Mouse (Mus musculus) neural tube, embryonic 15.5 days (tissue): ENCODE measurements around the gene Rnf207. TPM values are rescaled to one million over a fixed set of nuclear protein-coding genes. Genes with fewer than 3 reads are reported as not detected.

Experiments
- ATAC-seq: fragments of 200-750 bp; cut with Nextera tagmentation; 2 replicates; pipeline ENCODE4 v1.8.0; 2017; ENCODE audit warnings: mild to moderate bottlenecking, moderate TSS enrichment, moderate library complexity; ENCODE audit not compliant: low FRiP score
- H3K27ac ChIP-seq: fragments of 300-500 bp; sonication (generic); replicated peaks from 2 replicates; pipeline ENCODE4 v1.5.1; 2015; ENCODE audit warnings: mild to moderate bottlenecking, inconsistent platforms
- H3K27me3 ChIP-seq: fragments of 300-500 bp; sonication (generic); replicated peaks from 2 replicates; pipeline ENCODE4 v1.6.1; 2015; ENCODE audit warnings: inconsistent platforms
- H3K36me3 ChIP-seq: fragments of 300-500 bp; sonication (generic); 2 replicates; pipeline ENCODE4 v1.6.1; 2015; ENCODE audit warnings: inconsistent platforms
- H3K4me1 ChIP-seq: fragments of 300-500 bp; sonication (generic); 2 replicates; pipeline ENCODE4 v1.6.1; 2015; ENCODE audit warnings: inconsistent platforms
- H3K4me2 ChIP-seq: fragments of 300-500 bp; sonication (generic); 2 replicates; pipeline ENCODE4 v1.6.1; 2015; ENCODE audit warnings: inconsistent platforms, mild to moderate bottlenecking, moderate library complexity
- H3K4me3 ChIP-seq: fragments of 300-500 bp; sonication (generic); replicated peaks from 2 replicates; pipeline ENCODE4 v1.5.1; 2015; ENCODE audit warnings: mild to moderate bottlenecking, inconsistent platforms
- H3K9ac ChIP-seq: fragments of 300-500 bp; sonication (generic); replicated peaks from 2 replicates; pipeline ENCODE4 v1.6.1; 2015; ENCODE audit warnings: mild to moderate bottlenecking, inconsistent platforms
- H3K9me3 ChIP-seq: fragments of 300-500 bp; sonication (generic); replicated peaks from 2 replicates; pipeline ENCODE4 v1.6.1; 2016; ENCODE audit warnings: inconsistent platforms
- WGBS: fragments of 180-500 bp; shearing (Covaris S2); methylation state at CpG from one replicate; pipeline ENCODE4 v1.1.7; 2015; ENCODE audit warnings: mixed read lengths; 5-methylcytosine and 5-hydroxymethylcytosine counted together
- polyA plus RNA-seq: library from polyadenylated mRNA; unstranded; fragments of >200 nt; fragmentation: Nextera tagmentation; extraction: Ambion mirVana; gene quantifications from 2 replicates; pipeline ENCODE4 v1.2.1, GENCODE M21; 2015

Gene Rnf207
- polyA plus RNA-seq, 1 experiment from 2014 or later = 12.4 TPM

GRCm38 (mm10) chr4:152303172-152303571, 15.6 kb downstream of the Rnf207 start:
- Histone ChIP-seq H3K4me1 (peaks cover 28% of the 10 kb centered on the region), H3K4me3 (no peak overlapping the region), H3K9ac (no peak overlapping the region), H3K27ac (no peak overlapping the region), H3K27me3 (no peaks in the 10 kb centered on the region), H3K36me3 (peaks cover 56% of the 10 kb centered on the region), H3K9me3 (no peaks in the 10 kb centered on the region), H3K4me2 (no peak overlapping the region)
- no peak for ATAC-seq
- 94% methylated on average over 10 of the region's 10 CpGs for WGBS

GRCm38 (mm10) chr4:152302012-152302411, 16.8 kb downstream of the Rnf207 start:
- Histone ChIP-seq H3K4me1 (peaks cover 33% of the 10 kb centered on the region), H3K9ac (no peak overlapping the region; the same call in 1 of the 2 replicates), H3K4me3 (no peak overlapping the region), H3K4me2 (no peak overlapping the region), H3K27me3 (no peaks in the 10 kb centered on the region), H3K9me3 (no peaks in the 10 kb centered on the region), H3K36me3 (peaks cover 50% of the 10 kb centered on the region), H3K27ac (no peak overlapping the region)
- no peak for ATAC-seq
- 75% methylated on average over 11 of the region's 11 CpGs for WGBS

GRCm38 (mm10) chr4:152300375-152300774, 18.4 kb downstream of the Rnf207 start:
- Histone ChIP-seq H3K27me3 (peaks cover 7% of the 10 kb centered on the region), H3K9ac (no peak overlapping the region), H3K36me3 (peaks cover 50% of the 10 kb centered on the region), H3K4me3 (no peak overlapping the region), H3K9me3 (no peaks in the 10 kb centered on the region), H3K4me2 (no peak overlapping the region), H3K4me1 (peaks cover 29% of the 10 kb centered on the region), H3K27ac (no peak overlapping the region)
- no peak for ATAC-seq
- WGBS = 87% methylated on average over 8 of the region's 8 CpGs

GRCm38 (mm10) chr4:152298836-152299235, 20.0 kb downstream of the Rnf207 start:
- peaks cover 21% of the 10 kb centered on the region for H3K27me3 ChIP-seq
- H3K9me3 ChIP-seq = no peaks in the 10 kb centered on the region
- no peak overlapping the region for H3K27ac ChIP-seq
- WGBS = 83% methylated on average over 14 of the region's 14 CpGs
- no peak for ATAC-seq
- H3K4me1 ChIP-seq = peaks cover 20% of the 10 kb centered on the region
- H3K4me3 ChIP-seq = no peak overlapping the region
- peak overlapping the region; percentile 84 for H3K4me2 ChIP-seq
- H3K36me3 ChIP-seq = peaks cover 39% of the 10 kb centered on the region
- 0 out of 2 replicates have a peak overlapping the region, but pooled peaks have one; percentile 24 for H3K9ac ChIP-seq

GRCm38 (mm10) chr4:152296874-152297861, 21.6 kb downstream of the Rnf207 start, which contains the start of gene Icmt:
Gene Icmt (plus strand): TSS chr4:152297227.
- Histone ChIP-seq H3K27ac (peak within 1 kb of the TSS; percentile 86), H3K4me2 (peak within 1 kb of the TSS; percentile 84), H3K9me3 (no peaks in the 10 kb centered on the region), H3K27me3 (peaks cover 36% of the 10 kb centered on the region), H3K4me1 (peaks cover 34% of the 10 kb centered on the region), H3K9ac (peak within 1 kb of the TSS; percentile 94), H3K4me3 (peak within 1 kb of the TSS; percentile 93), H3K36me3 (peaks cover 23% of the 10 kb centered on the region)
- under 1% methylated on average over 97 of the region's 119 CpGs for WGBS
- peak; percentile 95 for ATAC-seq

GRCm38 (mm10) chr4:152296371-152296770, 22.4 kb downstream of the Rnf207 start:
- peak overlapping the region; percentile 84 for H3K4me2 ChIP-seq
- no peaks in the 10 kb centered on the region for H3K9me3 ChIP-seq
- 17% methylated on average over 8 of the region's 8 CpGs for WGBS
- ATAC-seq = no peak
- H3K4me1 ChIP-seq = peaks cover 41% of the 10 kb centered on the region
- peak overlapping the region; percentile 47; the same call in 1 of the 2 replicates for H3K9ac ChIP-seq
- peak overlapping the region; percentile 45; the same call in 1 of the 2 replicates for H3K27ac ChIP-seq
- H3K4me3 ChIP-seq = peak overlapping the region; percentile 93
- peaks cover 15% of the 10 kb centered on the region for H3K36me3 ChIP-seq
- peaks cover 44% of the 10 kb centered on the region for H3K27me3 ChIP-seq

GRCm38 (mm10) chr4:152295916-152296315, 22.9 kb downstream of the Rnf207 start:
- no peak for ATAC-seq
- 56% methylated on average over 4 of the region's 4 CpGs for WGBS
- Histone ChIP-seq H3K4me2 (no peak overlapping the region), H3K9ac (no peak overlapping the region), H3K27ac (no peak overlapping the region), H3K27me3 (peaks cover 48% of the 10 kb centered on the region), H3K4me3 (no peak overlapping the region), H3K36me3 (peaks cover 13% of the 10 kb centered on the region), H3K4me1 (peaks cover 46% of the 10 kb centered on the region), H3K9me3 (no peaks in the 10 kb centered on the region)

GRCm38 (mm10) chr4:152294188-152294929, 24.4 kb downstream of the Rnf207 start:
- Histone ChIP-seq H3K27ac (no peak overlapping the region), H3K4me1 (peaks cover 58% of the 10 kb centered on the region), H3K36me3 (no peaks in the 10 kb centered on the region), H3K27me3 (peaks cover 58% of the 10 kb centered on the region), H3K9ac (no peak overlapping the region), H3K9me3 (no peaks in the 10 kb centered on the region), H3K4me3 (no peak overlapping the region), H3K4me2 (no peak overlapping the region)
- 54% methylated on average over 10 of the region's 10 CpGs for WGBS
- no peak for ATAC-seq

- H3K27me3 ChIP-seq = peaks cover 73% of the 10 kb centered on the region
- no peak overlapping the region for H3K4me3 ChIP-seq
- peaks cover 58% of the 10 kb centered on the region for H3K4me1 ChIP-seq
- H3K27ac ChIP-seq = 0 out of 2 replicates have a peak overlapping the region, but pooled peaks have one; percentile 7
- H3K9me3 ChIP-seq = no peaks in the 10 kb centered on the region
- no peak overlapping the region for H3K9ac ChIP-seq
- H3K4me2 ChIP-seq = no peak overlapping the region
- WGBS = 3% methylated on average over 12 of the region's 12 CpGs
- no peaks in the 10 kb centered on the region for H3K36me3 ChIP-seq
- ATAC-seq = no peak
These were observed 26.6 kb downstream of the Rnf207 start for GRCm38 (mm10) chr4:152292102-152292765.

GRCm38 (mm10) chr4:152291562-152291961, 27.2 kb downstream of the Rnf207 start, which contains the start of gene Hes3:
Gene Hes3 (minus strand): TSS chr4:152291662.
- 22% methylated on average over 6 of the region's 6 CpGs for WGBS
- peaks cover 80% of the 10 kb centered on the region for H3K27me3 ChIP-seq
- H3K9me3 ChIP-seq = no peaks in the 10 kb centered on the region
- no peaks in the 10 kb centered on the region for H3K36me3 ChIP-seq
- H3K9ac ChIP-seq = no peak within 1 kb of the TSS
- H3K4me2 ChIP-seq = peak within 1 kb of the TSS; percentile 60
- H3K27ac ChIP-seq = 0 out of 2 replicates have a peak within 1 kb of the TSS, but pooled peaks have one; percentile 7
- peak within 1 kb of the TSS; percentile 22 for H3K4me3 ChIP-seq
- ATAC-seq = no peak
- peaks cover 62% of the 10 kb centered on the region for H3K4me1 ChIP-seq

- H3K4me2 ChIP-seq = peak overlapping the region; percentile 60
- WGBS = 11% methylated on average over 11 of the region's 11 CpGs
- no peak for ATAC-seq
- no peaks in the 10 kb centered on the region for H3K9me3 ChIP-seq
- H3K4me1 ChIP-seq = peaks cover 65% of the 10 kb centered on the region
- H3K9ac ChIP-seq = no peak overlapping the region
- no peaks in the 10 kb centered on the region for H3K36me3 ChIP-seq
- peaks cover 85% of the 10 kb centered on the region for H3K27me3 ChIP-seq
- no peak overlapping the region for H3K4me3 ChIP-seq
- no peak overlapping the region for H3K27ac ChIP-seq
These were observed 27.8 kb downstream of the Rnf207 start for GRCm38 (mm10) chr4:152290991-152291390.
